Comparison of ENCODE assay signal across 24 mouse cellular contexts in the genomic region with DNA sequence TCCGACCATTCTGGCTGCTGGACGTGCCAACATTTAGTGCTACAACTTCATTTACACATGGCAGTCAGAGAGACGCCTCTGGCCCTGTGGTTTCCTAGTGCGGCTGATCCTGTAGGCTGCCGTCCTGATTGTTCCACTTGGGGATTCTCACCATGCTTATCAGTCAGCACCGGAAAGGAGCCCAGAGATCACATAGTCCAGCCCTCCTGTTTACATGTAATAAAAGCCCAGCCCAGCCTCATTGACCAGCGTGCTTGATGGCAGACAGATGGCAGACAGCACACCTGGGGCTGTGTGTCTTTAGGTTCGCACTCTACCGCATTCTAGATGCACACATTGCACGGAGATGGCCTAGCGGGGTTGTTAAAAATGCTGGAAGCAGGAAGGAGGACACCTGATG. TPM values are rescaled to one million over a fixed set of nuclear protein-coding genes. Genes with fewer than 3 reads are reported as not detected.
DNase-seq lines count a peak whose midpoint lies in the region; ATAC-seq and TF ChIP-seq lines count a peak whose summit lies in the region.
"Had no signal": no experiment of that assay in that cellular context is flagged by ENCODE, and none has a peak within 500 bp of the region (broad histone marks: within the 10 kb centered on the region; RNA-seq: fewer than 3 reads in every experiment).

No protein-coding gene starts in this region.

- no peak overlapping the region for H3K4me3 ChIP-seq in liver, embryonic 13.5 days (replicated peaks)
- no peak overlapping the region for H3K4me3 ChIP-seq in liver, postnatal 0 days (ENCODE audit: low read depth, low read length)
- 0 out of 2 replicates have a peak overlapping the region, but pooled peaks have one; percentile 4 for H3K4me3 ChIP-seq in intestine, postnatal 0 days (ENCODE audit: low read depth, low read length)
- no peak overlapping the region for H3K4me3 ChIP-seq in forebrain, embryonic 15.5 days
- no peak overlapping the region for H3K4me3 ChIP-seq in hindbrain, embryonic 11.5 days (ENCODE audit: low read depth, low read length)
- H3K4me3 ChIP-seq in midbrain, embryonic 15.5 days: no peak overlapping the region
- H3K4me3 ChIP-seq: embryonic facial prominence, embryonic 10.5 days; embryonic facial prominence, embryonic 12.5 days; forebrain, embryonic 13.5 days had no signal

- peaks cover 18% of the 10 kb centered on the region for H3K4me1 ChIP-seq in liver, embryonic 13.5 days (replicated peaks)
- H3K4me1 ChIP-seq in liver, postnatal 0 days (ENCODE audit: insufficient read depth): peaks cover 3% of the 10 kb centered on the region; the same call in 1 of the 2 replicates
- no peaks in the 10 kb centered on the region for H3K4me1 ChIP-seq in intestine, postnatal 0 days (replicated peaks; ENCODE audit: control insufficient read depth, insufficient read depth, low read length)
- no peaks in the 10 kb centered on the region for H3K4me1 ChIP-seq in forebrain, embryonic 15.5 days
- no peaks in the 10 kb centered on the region for H3K4me1 ChIP-seq in hindbrain, embryonic 11.5 days (replicated peaks; ENCODE audit: control insufficient read depth, insufficient read depth, low read length)
- H3K4me1 ChIP-seq in midbrain, embryonic 15.5 days: no peaks in the 10 kb centered on the region
- H3K4me1 ChIP-seq: forebrain, embryonic 13.5 days had no signal

- DNase-seq in liver, embryonic 13.5 days: no peak
- no peak for DNase-seq in liver, postnatal 0 days
- DNase-seq in hindbrain, embryonic 11.5 days (ENCODE audit: low spot score): no peak
- DNase-seq: adrenal gland, adult 8-10 months; adrenal gland, postnatal 14 days; adrenal gland, postnatal 36 days; B cell, adult 2 months; cerebellum, adult 11-12 months; cerebellum, adult 2 months; cerebellum, adult 9-10 months; cerebellum, postnatal 10 days; cerebellum, postnatal 25 days had no signal

- no peak overlapping the region for H3K27ac ChIP-seq in liver, embryonic 13.5 days
- no peak overlapping the region for H3K27ac ChIP-seq in liver, postnatal 0 days (ENCODE audit: low read depth)
- 0 out of 2 replicates have a peak overlapping the region, but pooled peaks have one; percentile 3 for H3K27ac ChIP-seq in intestine, postnatal 0 days (ENCODE audit: low read depth, low read length)
- H3K27ac ChIP-seq in forebrain, embryonic 15.5 days (replicated peaks): no peak overlapping the region
- no peak overlapping the region for H3K27ac ChIP-seq in hindbrain, embryonic 11.5 days (ENCODE audit: low read depth, low read length)
- no peak overlapping the region for H3K27ac ChIP-seq in midbrain, embryonic 15.5 days
- H3K27ac ChIP-seq: embryonic facial prominence, embryonic 10.5 days; embryonic facial prominence, embryonic 12.5 days; forebrain, embryonic 13.5 days had no signal

- no peak for TF ChIP-seq CTCF in liver, postnatal 0 days (IDR thresholded peaks at IDR 0.05; ENCODE audit: low read depth)
- 0 out of 2 replicates have a peak, but pooled peaks have one; percentile 14 for TF ChIP-seq CTCF in intestine, postnatal 0 days (IDR thresholded peaks at IDR 0.05; ENCODE audit: low read depth)

- WGBS in liver, embryonic 13.5 days (ENCODE audit: insufficient replicate concordance): 56% methylated on average over 11 of the region's 11 CpGs
- 72% methylated on average over 11 of the region's 11 CpGs for WGBS in liver, postnatal 0 days (ENCODE audit: insufficient replicate concordance)
- 43% methylated on average over 11 of the region's 11 CpGs for WGBS in intestine, postnatal 0 days
- WGBS in forebrain, embryonic 15.5 days: 92% methylated on average over 11 of the region's 11 CpGs
- WGBS in hindbrain, embryonic 11.5 days: 89% methylated on average over 11 of the region's 11 CpGs
- 83% methylated on average over 11 of the region's 11 CpGs for WGBS in midbrain, embryonic 15.5 days

- no peaks in the 10 kb centered on the region for H3K27me3 ChIP-seq in liver, embryonic 13.5 days
- no peaks in the 10 kb centered on the region for H3K27me3 ChIP-seq in liver, postnatal 0 days (ENCODE audit: insufficient read depth, low read length)
- no peaks in the 10 kb centered on the region for H3K27me3 ChIP-seq in intestine, postnatal 0 days (replicated peaks; ENCODE audit: control insufficient read depth, insufficient read depth, low read length)
- H3K27me3 ChIP-seq in forebrain, embryonic 15.5 days: no peaks in the 10 kb centered on the region
- H3K27me3 ChIP-seq in hindbrain, embryonic 11.5 days (ENCODE audit: control insufficient read depth, insufficient read depth, low read length): no peaks in the 10 kb centered on the region
- H3K27me3 ChIP-seq in midbrain, embryonic 15.5 days (replicated peaks): no peaks in the 10 kb centered on the region
- H3K27me3 ChIP-seq: CH12.LX; embryonic facial prominence, embryonic 12.5 days; forebrain, embryonic 13.5 days; Patski had no signal

- no peaks in the 10 kb centered on the region for H3K36me3 ChIP-seq in liver, embryonic 13.5 days
- no peaks in the 10 kb centered on the region for H3K36me3 ChIP-seq in liver, postnatal 0 days (replicated peaks; ENCODE audit: insufficient read depth, low read length)
- no peaks in the 10 kb centered on the region for H3K36me3 ChIP-seq in intestine, postnatal 0 days (ENCODE audit: control insufficient read depth, insufficient read depth)
- no peaks in the 10 kb centered on the region for H3K36me3 ChIP-seq in forebrain, embryonic 15.5 days
- H3K36me3 ChIP-seq in hindbrain, embryonic 11.5 days (ENCODE audit: control insufficient read depth, insufficient read depth, low read length): no peaks in the 10 kb centered on the region
- no peaks in the 10 kb centered on the region for H3K36me3 ChIP-seq in midbrain, embryonic 15.5 days (replicated peaks)
- H3K36me3 ChIP-seq: embryonic facial prominence, embryonic 10.5 days; embryonic facial prominence, embryonic 12.5 days; G1E had no signal

- no peaks in the 10 kb centered on the region for H3K9me3 ChIP-seq in liver, embryonic 13.5 days (replicated peaks)
- no peaks in the 10 kb centered on the region for H3K9me3 ChIP-seq in liver, postnatal 0 days (ENCODE audit: low read length)
- H3K9me3 ChIP-seq in intestine, postnatal 0 days (ENCODE audit: control insufficient read depth): no peaks in the 10 kb centered on the region
- H3K9me3 ChIP-seq in forebrain, embryonic 15.5 days: no peaks in the 10 kb centered on the region
- H3K9me3 ChIP-seq in hindbrain, embryonic 11.5 days (ENCODE audit: control insufficient read depth, low read length): no peaks in the 10 kb centered on the region
- no peaks in the 10 kb centered on the region for H3K9me3 ChIP-seq in midbrain, embryonic 15.5 days
- H3K9me3 ChIP-seq: embryonic facial prominence, embryonic 10.5 days; embryonic facial prominence, embryonic 12.5 days; forebrain, embryonic 13.5 days had no signal

- H3K4me2 ChIP-seq in liver, embryonic 13.5 days: no peak overlapping the region
- H3K4me2 ChIP-seq in liver, postnatal 0 days (ENCODE audit: low read depth, low read length): no peak overlapping the region
- peak overlapping the region; percentile 52 for H3K4me2 ChIP-seq in intestine, postnatal 0 days (replicated peaks; ENCODE audit: low read depth)
- no peak overlapping the region for H3K4me2 ChIP-seq in forebrain, embryonic 15.5 days (replicated peaks)
- no peak overlapping the region for H3K4me2 ChIP-seq in hindbrain, embryonic 11.5 days (replicated peaks; ENCODE audit: low read depth, low read length)
- no peak overlapping the region for H3K4me2 ChIP-seq in midbrain, embryonic 15.5 days
- H3K4me2 ChIP-seq: embryonic facial prominence, embryonic 12.5 days; forebrain, embryonic 13.5 days had no signal

- ATAC-seq in liver, embryonic 13.5 days (ENCODE audit: low read depth): 0 out of 2 replicates have a peak, but pooled peaks have one; percentile 15
- ATAC-seq in liver, postnatal 0 days: no peak
- ATAC-seq in intestine, postnatal 0 days: peak; percentile 62
- peak; percentile 52; the same call in 1 of the 2 replicates for ATAC-seq in megakaryocyte-erythroid progenitor cell, adult 5-6 weeks (replicated peaks; ENCODE audit: low FRiP score, low TSS enrichment, poor library complexity, severe bottlenecking)
- no peak for ATAC-seq in forebrain, embryonic 15.5 days (replicated peaks)
- ATAC-seq in hindbrain, embryonic 11.5 days (ENCODE audit: low FRiP score): no peak
- no peak for ATAC-seq in midbrain, embryonic 15.5 days (replicated peaks)
- ATAC-seq: activated CD4-positive, CD25-positive, alpha-beta regulatory T cell, adult 4 months; CD4-positive, CD25-positive, alpha-beta regulatory T cell, adult 4 months; forebrain, embryonic 13.5 days; Patski had no signal

- no peak for TF ChIP-seq EP300 in liver, postnatal 0 days (IDR thresholded peaks at IDR 0.05; ENCODE audit: low read depth)

- no peak overlapping the region for H3K9ac ChIP-seq in liver, embryonic 13.5 days
- no peak overlapping the region for H3K9ac ChIP-seq in liver, postnatal 0 days (replicated peaks)
- H3K9ac ChIP-seq in intestine, postnatal 0 days (ENCODE audit: low read depth, low read length): no peak overlapping the region
- H3K9ac ChIP-seq in forebrain, embryonic 15.5 days (replicated peaks): no peak overlapping the region
- no peak overlapping the region for H3K9ac ChIP-seq in hindbrain, embryonic 11.5 days (ENCODE audit: low read depth, low read length)
- no peak overlapping the region for H3K9ac ChIP-seq in midbrain, embryonic 15.5 days
- H3K9ac ChIP-seq: embryonic facial prominence, embryonic 12.5 days; forebrain, embryonic 13.5 days had no signal

RNA-seq across cellular contexts. Expression of gene Dock8, which starts 43.6 kb away (rescaled TPM):
- 6.7 and 7.9 TPM in 2 replicates for polyA plus RNA-seq in liver, embryonic 13.5 days (2015; fragmentation: Nextera tagmentation; extraction: Ambion mirVana)
- 10.3 and 12.5 TPM in 2 replicates for polyA plus RNA-seq in liver, postnatal 0 days (2015; fragmentation: Nextera tagmentation; extraction: Ambion mirVana)
- 7.2 and 7.5 TPM in 2 replicates for polyA plus RNA-seq in intestine, postnatal 0 days (2015; fragmentation: Nextera tagmentation; extraction: Ambion mirVana)
- total RNA-seq in megakaryocyte-erythroid progenitor cell, adult 5-6 weeks (2014; fragmentation: Nextera tagmentation): 36.4 and 76.9 TPM in 2 replicates
- total RNA-seq in megakaryocyte-erythroid progenitor cell, adult 5-6 weeks (2017): 21.8 and 24.9 TPM in 2 replicates
- 1.1 and 1.4 TPM in 2 replicates for polyA plus RNA-seq in forebrain, embryonic 15.5 days (2015; fragmentation: Nextera tagmentation; extraction: Ambion mirVana)
- 0.70 and 4.1 TPM in 2 replicates for polyA plus RNA-seq in hindbrain, embryonic 11.5 days (2014; fragmentation: Nextera tagmentation; extraction: Ambion mirVana)
- polyA plus RNA-seq in midbrain, embryonic 15.5 days (2015; fragmentation: Nextera tagmentation; extraction: Ambion mirVana): 0.59 and 0.70 TPM in 2 replicates

Comparison
In these comparisons a context has a peak if more than half of its experiments do, and no peak if none do; other contexts are left out.
1. ATAC-seq: peak in liver, embryonic 13.5 days (single experiment), intestine, postnatal 0 days (single experiment) and megakaryocyte-erythroid progenitor cell, adult 5-6 weeks (single experiment); none in liver, postnatal 0 days (single experiment), forebrain, embryonic 15.5 days (single experiment), hindbrain, embryonic 11.5 days (single experiment) and midbrain, embryonic 15.5 days (single experiment).